Mouse (Mus musculus) myocyte (in vitro differentiated cells): ENCODE measurements around the gene Elmod1. TPM values are rescaled to one million over a fixed set of nuclear protein-coding genes. Genes with fewer than 3 reads are reported as not detected.

ENCODE experiments used
- H3K27me3 ChIP-seq: one replicate; pipeline ENCODE4 v1.6.1; 2011; ENCODE audit not compliant: control insufficient read depth, insufficient read depth, insufficient read length
- H3K36me3 ChIP-seq: one replicate; pipeline ENCODE4 v1.6.1; 2011; ENCODE audit not compliant: control insufficient read depth, insufficient read depth
- H3K4me2 ChIP-seq: one replicate; pipeline ENCODE4 v1.6.1; 2011; ENCODE audit warnings: low read depth, control low read depth
- H3K4me3 ChIP-seq: one replicate; pipeline ENCODE4 v1.5.1; 2011; ENCODE audit warnings: mild to moderate bottlenecking, control low read depth, moderate library complexity
- H3K79me2 ChIP-seq: one replicate; pipeline ENCODE4 v1.6.1; 2011; ENCODE audit not compliant: control insufficient read depth, insufficient read depth
- H3ac ChIP-seq: one replicate; pipeline ENCODE4 v1.6.1; 2011; ENCODE audit not compliant: control insufficient read depth, insufficient read length
- CEBPB ChIP-seq: IDR thresholded peaks from 2 replicates; pipeline ENCODE4 v1.6.1; 2011; ENCODE audit warnings: mild to moderate bottlenecking, moderate library complexity; ENCODE audit not compliant: poor library complexity, insufficient read depth, severe bottlenecking
- E2F4 ChIP-seq: IDR thresholded peaks from one replicate; pipeline ENCODE4 v1.6.1; 2011; ENCODE audit warnings: mild to moderate bottlenecking, control low read depth, moderate library complexity; ENCODE audit not compliant: insufficient read depth
- MAX ChIP-seq: IDR thresholded peaks from one replicate; pipeline ENCODE4 v1.6.1; 2011; ENCODE audit warnings: low read depth, mild to moderate bottlenecking, control low read depth
- MYOD1 ChIP-seq, 3 experiments: IDR thresholded peaks; one replicate each; pipeline ENCODE4 v1.6.1; 2011; ENCODE audit warnings: control low read depth in 2 of 3, low read depth in 2 of 3, mild to moderate bottlenecking in 2 of 3, moderate library complexity in 1 of 3; ENCODE audit not compliant: insufficient read length in 2 of 3, control insufficient read depth in 1 of 3
- MYOG ChIP-seq, 3 experiments: IDR thresholded peaks; one replicate each; pipeline ENCODE4 v1.6.1; 2011; ENCODE audit warnings: control low read depth in 2 of 3, low read depth in 2 of 3, mild to moderate bottlenecking in 2 of 3; ENCODE audit not compliant: insufficient read length in 2 of 3, control insufficient read depth in 1 of 3, insufficient read depth in 1 of 3
- POLR2A ChIP-seq: IDR thresholded peaks from one replicate; pipeline ENCODE4 v1.6.1; 2011; ENCODE audit warnings: low read depth, mild to moderate bottlenecking, control low read depth, moderate library complexity; ENCODE audit not compliant: insufficient read length
- POLR2AphosphoS2 ChIP-seq: IDR thresholded peaks from one replicate; pipeline ENCODE4 v1.6.1; 2011; ENCODE audit warnings: low read depth, control low read depth; ENCODE audit not compliant: insufficient read length
- REST ChIP-seq: IDR thresholded peaks from one replicate; pipeline ENCODE4 v1.6.1; 2011; ENCODE audit warnings: mild to moderate bottlenecking, control low read depth, moderate library complexity; ENCODE audit not compliant: insufficient read depth, insufficient read length
- SRF ChIP-seq: IDR thresholded peaks from one replicate; pipeline ENCODE4 v1.6.1; 2011; ENCODE audit warnings: low read depth; ENCODE audit not compliant: control insufficient read depth, insufficient read length
- TCF12 ChIP-seq: IDR thresholded peaks from one replicate; pipeline ENCODE4 v1.6.1; 2011; ENCODE audit warnings: mild to moderate bottlenecking, control low read depth; ENCODE audit not compliant: poor library complexity, insufficient read depth, severe bottlenecking
- TCF3 ChIP-seq: IDR thresholded peaks from one replicate; pipeline ENCODE4 v1.6.1; 2011; ENCODE audit warnings: low read depth, control low read depth; ENCODE audit not compliant: insufficient read length
- USF1 ChIP-seq: IDR thresholded peaks from one replicate; pipeline ENCODE4 v1.6.1; 2011; ENCODE audit warnings: low read depth, mild to moderate bottlenecking, control low read depth, moderate library complexity
- polyA plus RNA-seq: library from polyadenylated mRNA; unstranded; fragments of >200 nt; fragmentation: generic; extraction: Trizol; gene quantifications from one replicate; pipeline ENCODE4 v1.2.1, GENCODE M21; 2012; ENCODE audit warnings: missing spikeins

Gene Elmod1
- polyA plus RNA-seq, 1 experiment: not detected

- Histone ChIP-seq H3K4me3 (no peak overlapping the region), H3K4me2 (no peak overlapping the region), H3K27me3 (no peaks in the 10 kb centered on the region), H3ac (no peak overlapping the region), H3K79me2 (no peaks in the 10 kb centered on the region), H3K36me3 (no peaks in the 10 kb centered on the region)
- TF ChIP-seq REST: no peak
- no peak for TF ChIP-seq MYOD1 (IDR thresholded peaks at IDR 0.05; ENCODE audit: control insufficient read depth in 1 of 3, insufficient read length in 2 of 3, low read depth in 2 of 3)
- TF ChIP-seq USF1: no peak
- no peak for TF ChIP-seq SRF
- TF ChIP-seq MAX: no peak
- TF ChIP-seq TCF3: no peak
- no peak for TF ChIP-seq TCF12
- no peak for TF ChIP-seq E2F4
- TF ChIP-seq CEBPB: no peak
- no peak for TF ChIP-seq POLR2A
- no peak for TF ChIP-seq POLR2AphosphoS2
- TF ChIP-seq MYOG (IDR thresholded peaks at IDR 0.05; ENCODE audit: control insufficient read depth in 1 of 3, insufficient read depth in 1 of 3, insufficient read length in 2 of 3, low read depth in 2 of 3): no peak
Measured at GRCm38 (mm10) chr9:53986972-53987371, 11.9 kb upstream of the Elmod1 start.

- H3K79me2 ChIP-seq: no peaks in the 10 kb centered on the region
- no peak overlapping the region for H3ac ChIP-seq
- H3K4me2 ChIP-seq: no peak overlapping the region
- H3K36me3 ChIP-seq: no peaks in the 10 kb centered on the region
- H3K27me3 ChIP-seq: no peaks in the 10 kb centered on the region
- TF ChIP-seq TCF3: no peak
- H3K4me3 ChIP-seq: no peak overlapping the region
Measured at GRCm38 (mm10) chr9:53984868-53985267, 9.8 kb upstream of the Elmod1 start.

- H3K79me2 ChIP-seq: no peaks in the 10 kb centered on the region
- no peak overlapping the region for H3K4me2 ChIP-seq
- no peak overlapping the region for H3ac ChIP-seq
- H3K27me3 ChIP-seq: peaks cover 17% of the 10 kb centered on the region
- no peak overlapping the region for H3K4me3 ChIP-seq
- TF ChIP-seq POLR2A (no peak), E2F4 (no peak), POLR2AphosphoS2 (no peak), CEBPB (no peak), MYOD1 (IDR thresholded peaks at IDR 0.05; ENCODE audit: control insufficient read depth in 1 of 3, insufficient read length in 2 of 3, low read depth in 2 of 3) (no peak), TCF12 (no peak), SRF (no peak)
- no peaks in the 10 kb centered on the region for H3K36me3 ChIP-seq
Measured at GRCm38 (mm10) chr9:53974328-53975121, 576 bp downstream of the Elmod1 start.

- no peak overlapping the region for H3K4me2 ChIP-seq
- no peak for TF ChIP-seq TCF3
- no peak overlapping the region for H3ac ChIP-seq
- no peak overlapping the region for H3K4me3 ChIP-seq
- no peaks in the 10 kb centered on the region for H3K36me3 ChIP-seq
- H3K79me2 ChIP-seq: no peaks in the 10 kb centered on the region
- peaks cover 17% of the 10 kb centered on the region for H3K27me3 ChIP-seq
Measured at GRCm38 (mm10) chr9:53973929-53974327, 1.2 kb downstream of the Elmod1 start.

GRCm38 (mm10) chr9:53973241-53973640, 1.9 kb downstream of the Elmod1 start:
- no peak overlapping the region for H3K4me2 ChIP-seq
- H3K36me3 ChIP-seq: no peaks in the 10 kb centered on the region
- no peak overlapping the region for H3K4me3 ChIP-seq
- H3K79me2 ChIP-seq: no peaks in the 10 kb centered on the region
- peaks cover 17% of the 10 kb centered on the region for H3K27me3 ChIP-seq
- H3ac ChIP-seq: no peak overlapping the region
- TF ChIP-seq TCF3 (no peak), MYOG (IDR thresholded peaks at IDR 0.05; ENCODE audit: control insufficient read depth in 1 of 3, insufficient read depth in 1 of 3, insufficient read length in 2 of 3, low read depth in 2 of 3) (no peak), MAX (no peak), MYOD1 (IDR thresholded peaks at IDR 0.05; ENCODE audit: control insufficient read depth in 1 of 3, insufficient read length in 2 of 3, low read depth in 2 of 3) (no peak), E2F4 (no peak), TCF12 (no peak), REST (no peak), USF1 (no peak), SRF (no peak), CEBPB (no peak), POLR2AphosphoS2 (no peak), POLR2A (no peak)
